Mouse (Mus musculus) liver, adult 2 months (tissue): ENCODE measurements around the gene Plpp7.
A peak's percentile ranks its signal among the peaks of the same experiment; 100 is the strongest.

ENCODE experiments used
- CTCF ChIP-seq: fragments of 200-500 bp; IDR thresholded peaks from 2 replicates; pipeline ENCODE4 v1.5.1; 2011; ENCODE audit warnings: low read depth, low read length, control low read depth
- POLR2A ChIP-seq: fragments of 200-500 bp; IDR thresholded peaks from 2 replicates; pipeline ENCODE4 v1.6.1; 2011; ENCODE audit warnings: low read length, control low read depth; ENCODE audit not compliant: insufficient read depth; ENCODE audit errors: extremely low read depth

DNA sequence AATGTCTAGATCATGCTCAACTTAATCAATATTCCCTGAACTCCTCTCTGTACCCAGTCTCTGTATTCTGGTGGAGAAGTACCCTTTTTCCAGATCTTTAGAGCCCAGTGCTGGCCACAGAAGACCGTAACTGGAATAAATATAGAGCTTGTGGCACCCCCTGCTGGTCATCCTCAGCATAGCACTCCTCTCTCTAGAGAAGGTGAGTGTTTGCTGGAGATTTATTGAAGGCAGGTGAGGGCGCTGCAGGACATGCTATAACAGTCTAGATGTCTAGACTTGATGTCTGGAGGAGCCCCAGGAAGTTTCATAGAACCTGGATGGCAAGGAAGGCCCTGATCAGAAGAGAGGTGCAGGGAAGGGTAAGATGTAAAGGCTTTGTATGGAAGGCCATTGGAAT is 38.7 kb downstream of the Plpp7 start:
- TF ChIP-seq CTCF, result peak; percentile 66
- TF ChIP-seq POLR2A, result no peak
